Mouse (Mus musculus) midbrain, embryonic 16.5 days (tissue): ENCODE data around the gene Cpe. TPM values are rescaled to one million over a fixed set of nuclear protein-coding genes. Genes with fewer than 3 reads are reported as not detected.

Experiments
- ATAC-seq: fragments of 200-750 bp; cut with Nextera tagmentation; 2 replicates; pipeline ENCODE4 v1.8.0; 2017; ENCODE audit warnings: moderate TSS enrichment
- H3K27ac ChIP-seq: fragments of 300-500 bp; sonication (generic); 2 replicates; pipeline ENCODE4 v1.5.1; 2014; ENCODE audit warnings: mild to moderate bottlenecking, low read length, mixed read lengths
- H3K27me3 ChIP-seq: fragments of 300-500 bp; sonication (generic); 2 replicates; pipeline ENCODE4 v1.6.1; 2014; ENCODE audit warnings: low read depth, low read length, mixed read lengths; ENCODE audit not compliant: control insufficient read depth, insufficient read depth
- H3K36me3 ChIP-seq: fragments of 300-500 bp; sonication (generic); 2 replicates; pipeline ENCODE4 v1.6.1; 2014; ENCODE audit warnings: mild to moderate bottlenecking, low read length, moderate library complexity, mixed read lengths; ENCODE audit not compliant: control insufficient read depth, insufficient read depth
- H3K4me1 ChIP-seq: fragments of 300-500 bp; sonication (generic); 2 replicates; pipeline ENCODE4 v1.6.1; 2014; ENCODE audit warnings: mild to moderate bottlenecking, low read length, mixed read lengths; ENCODE audit not compliant: control insufficient read depth, insufficient read depth
- H3K4me2 ChIP-seq: fragments of 300-500 bp; sonication (generic); 2 replicates; pipeline ENCODE4 v1.6.1; 2014; ENCODE audit warnings: mild to moderate bottlenecking, low read length, mixed read lengths
- H3K4me3 ChIP-seq: fragments of 300-500 bp; sonication (generic); 2 replicates; pipeline ENCODE4 v1.5.1; 2014; ENCODE audit warnings: low read depth, mild to moderate bottlenecking, low read length, moderate library complexity, mixed read lengths
- H3K9ac ChIP-seq: fragments of 300-500 bp; sonication (generic); 2 replicates; pipeline ENCODE4 v1.6.1; 2014; ENCODE audit warnings: low read depth, low read length, mixed read lengths
- H3K9me3 ChIP-seq: fragments of 300-500 bp; sonication (generic); replicated peaks from 2 replicates; pipeline ENCODE4 v1.6.1; 2014; ENCODE audit warnings: mild to moderate bottlenecking, low read length, mixed read lengths; ENCODE audit not compliant: control insufficient read depth, poor library complexity, severe bottlenecking
- WGBS: fragments of 180-500 bp; shearing (Covaris S2); extraction: QIAGEN DNeasy Blood & Tissue Kit; methylation state at CpG from one replicate; pipeline ENCODE4 v1.1.7; 2014; 5-methylcytosine and 5-hydroxymethylcytosine counted together
- polyA plus RNA-seq: library from polyadenylated mRNA; unstranded; fragments of >200 nt; fragmentation: Nextera tagmentation; extraction: Ambion mirVana; gene quantifications from 2 replicates; pipeline ENCODE4 v1.2.1, GENCODE M21; 2015

Cpe gene
- 930 and 1,054 TPM in 2 replicates for polyA plus RNA-seq

GRCm38 (mm10) chr8:64692651-64693201 lies at the start of gene Cpe:
Gene Cpe, minus strand, starts transcription at chr8:64693054.
- Histone ChIP-seq H3K9me3 (no peaks in the 10 kb centered on the region), H3K4me3 (peak within 1 kb of the TSS; percentile 72), H3K36me3 (no peaks in the 10 kb centered on the region), H3K9ac (peak within 1 kb of the TSS; percentile 99), H3K27ac (peak within 1 kb of the TSS; percentile 100), H3K4me2 (peak within 1 kb of the TSS; percentile 71), H3K27me3 (no peaks in the 10 kb centered on the region), H3K4me1 (peaks cover 25% of the 10 kb centered on the region)
- WGBS = under 1% methylated on average over 54 of the region's 54 CpGs
- ATAC-seq = peak; percentile 98

GRCm38 (mm10) chr8:64740547-64741211 lies 47.8 kb upstream of the Cpe start:
- ATAC-seq = no peak
- Histone ChIP-seq H3K4me3 (no peak overlapping the region), H3K36me3 (0 out of 2 replicates have a peak, but pooled peaks cover 7% of the 10 kb centered on the region), H3K27me3 (no peaks in the 10 kb centered on the region), H3K4me1 (no peaks in the 10 kb centered on the region), H3K9me3 (no peaks in the 10 kb centered on the region), H3K27ac (no peak overlapping the region), H3K9ac (no peak overlapping the region), H3K4me2 (no peak overlapping the region)
- 94% methylated on average over 13 of the region's 13 CpGs for WGBS

- Histone ChIP-seq H3K27ac (no peak overlapping the region), H3K27me3 (no peaks in the 10 kb centered on the region), H3K9me3 (no peaks in the 10 kb centered on the region), H3K4me3 (no peak overlapping the region), H3K4me2 (no peak overlapping the region), H3K36me3 (0 out of 2 replicates have a peak, but pooled peaks cover 7% of the 10 kb centered on the region), H3K9ac (no peak overlapping the region), H3K4me1 (peaks cover 5% of the 10 kb centered on the region; the same call in 1 of the 2 replicates)
- no peak for ATAC-seq
- 81% methylated on average over 1 of the region's 1 CpGs for WGBS
These were observed 46.1 kb upstream of the Cpe start for GRCm38 (mm10) chr8:64738916-64739315.

- Histone ChIP-seq H3K27ac (no peak overlapping the region), H3K4me1 (peaks cover 8% of the 10 kb centered on the region), H3K9me3 (no peaks in the 10 kb centered on the region), H3K9ac (no peak overlapping the region), H3K4me3 (no peak overlapping the region), H3K27me3 (no peaks in the 10 kb centered on the region), H3K4me2 (no peak overlapping the region), H3K36me3 (0 out of 2 replicates have a peak, but pooled peaks cover 5% of the 10 kb centered on the region)
- WGBS = 92% methylated on average over 3 of the region's 3 CpGs
- ATAC-seq = no peak
These were observed 44.0 kb upstream of the Cpe start for GRCm38 (mm10) chr8:64736767-64737323.

- ATAC-seq = no peak
- no peaks in the 10 kb centered on the region for H3K27me3 ChIP-seq
- H3K4me3 ChIP-seq = no peak overlapping the region
- no peak overlapping the region for H3K4me2 ChIP-seq
- H3K4me1 ChIP-seq = peaks cover 23% of the 10 kb centered on the region
- H3K27ac ChIP-seq = peak overlapping the region; percentile 31; the same call in 1 of the 2 replicates
- 86% methylated on average over 8 of the region's 8 CpGs for WGBS
- H3K9ac ChIP-seq = no peak overlapping the region
- no peaks in the 10 kb centered on the region for H3K9me3 ChIP-seq
- H3K36me3 ChIP-seq = 0 out of 2 replicates have a peak, but pooled peaks cover 2% of the 10 kb centered on the region
These were observed 42.3 kb upstream of the Cpe start for GRCm38 (mm10) chr8:64735161-64735560.

GRCm38 (mm10) chr8:64733271-64733943 lies 40.6 kb upstream of the Cpe start, which contains the start of gene Msmo1:
Gene Msmo1, minus strand, starts transcription at chr8:64733792.
- Histone ChIP-seq H3K4me3 (peak within 1 kb of the TSS; percentile 70), H3K4me1 (peaks cover 33% of the 10 kb centered on the region), H3K9me3 (no peaks in the 10 kb centered on the region), H3K27ac (peak within 1 kb of the TSS; percentile 94), H3K36me3 (0 out of 2 replicates have a peak, but pooled peaks cover 1% of the 10 kb centered on the region), H3K27me3 (no peaks in the 10 kb centered on the region), H3K4me2 (peak within 1 kb of the TSS; percentile 58), H3K9ac (peak within 1 kb of the TSS; percentile 83)
- peak; percentile 99 for ATAC-seq
- WGBS = under 1% methylated on average over 60 of the region's 60 CpGs

- peak overlapping the region; percentile 94 for H3K27ac ChIP-seq
- H3K27me3 ChIP-seq = no peaks in the 10 kb centered on the region
- no peak for ATAC-seq
- 5% methylated on average over 9 of the region's 9 CpGs for WGBS
- peaks cover under 1% of the 10 kb centered on the region for H3K36me3 ChIP-seq
- peak overlapping the region; percentile 70 for H3K4me3 ChIP-seq
- no peaks in the 10 kb centered on the region for H3K9me3 ChIP-seq
- H3K4me1 ChIP-seq = peaks cover 39% of the 10 kb centered on the region
- H3K4me2 ChIP-seq = peak overlapping the region; percentile 58
- H3K9ac ChIP-seq = peak overlapping the region; percentile 83
These were observed 39.7 kb upstream of the Cpe start for GRCm38 (mm10) chr8:64732596-64732995.

- Histone ChIP-seq H3K9me3 (no peaks in the 10 kb centered on the region), H3K36me3 (peaks cover 16% of the 10 kb centered on the region), H3K4me3 (no peak overlapping the region), H3K27ac (no peak overlapping the region), H3K9ac (no peak overlapping the region), H3K4me2 (no peak overlapping the region; the same call in 1 of the 2 replicates), H3K27me3 (no peaks in the 10 kb centered on the region), H3K4me1 (peaks cover 33% of the 10 kb centered on the region)
- ATAC-seq = no peak
- WGBS = 90% methylated on average over 7 of the region's 7 CpGs
These were observed 35.3 kb upstream of the Cpe start for GRCm38 (mm10) chr8:64728156-64728555.
